Mouse (Mus musculus): ENCODE results near the gene Dlg3. TPM values are rescaled to one million over a fixed set of nuclear protein-coding genes. Genes with fewer than 3 reads are reported as not detected.

The Dlg3 gene
- polyA plus RNA-seq (2015; fragmentation: Illumina TruSeq; extraction: RNeasy Lipid Tissue Mini Kit (QIAGEN cat#74804); ENCODE audit: insufficient read depth, low replicate concordance): 10.6 TPM

DNA sequence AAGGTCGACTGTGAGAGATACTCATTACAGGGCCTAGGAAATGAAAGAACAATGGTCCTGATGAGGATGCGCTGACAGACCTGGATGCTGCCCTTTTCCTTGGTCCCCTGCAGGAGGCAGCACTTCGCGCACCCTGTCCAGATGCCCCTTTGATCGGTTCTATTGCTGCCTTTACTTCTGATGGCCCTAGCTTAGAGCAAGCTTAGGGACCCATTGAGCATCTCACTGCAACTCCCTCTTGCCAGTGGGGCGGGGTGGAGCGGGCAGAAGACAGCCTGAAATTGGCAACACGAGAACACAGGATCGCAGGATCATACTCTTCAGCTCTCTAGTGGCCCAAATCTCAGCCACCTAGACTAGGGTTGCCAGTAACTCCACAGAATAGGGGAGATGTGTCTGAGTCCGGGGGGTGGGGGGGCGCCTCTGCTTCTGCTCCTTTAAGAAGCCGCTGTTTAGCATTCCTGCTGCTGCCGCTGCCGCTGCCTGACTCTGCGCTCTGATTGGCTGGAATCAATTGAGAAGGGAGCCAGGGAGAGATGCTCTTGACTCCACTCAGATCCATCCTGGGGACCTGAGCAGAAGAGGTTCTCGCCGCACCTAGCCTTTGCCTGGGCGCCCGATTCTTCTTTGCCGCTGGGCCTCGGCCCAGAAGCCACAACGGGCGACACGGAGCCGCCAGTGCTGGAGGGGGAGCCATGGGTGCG, at the start of gene Dlg3:
Gene Dlg3 (plus strand): TSS at position 542 of the 704 bp plus-strand sequence.

DNA sequence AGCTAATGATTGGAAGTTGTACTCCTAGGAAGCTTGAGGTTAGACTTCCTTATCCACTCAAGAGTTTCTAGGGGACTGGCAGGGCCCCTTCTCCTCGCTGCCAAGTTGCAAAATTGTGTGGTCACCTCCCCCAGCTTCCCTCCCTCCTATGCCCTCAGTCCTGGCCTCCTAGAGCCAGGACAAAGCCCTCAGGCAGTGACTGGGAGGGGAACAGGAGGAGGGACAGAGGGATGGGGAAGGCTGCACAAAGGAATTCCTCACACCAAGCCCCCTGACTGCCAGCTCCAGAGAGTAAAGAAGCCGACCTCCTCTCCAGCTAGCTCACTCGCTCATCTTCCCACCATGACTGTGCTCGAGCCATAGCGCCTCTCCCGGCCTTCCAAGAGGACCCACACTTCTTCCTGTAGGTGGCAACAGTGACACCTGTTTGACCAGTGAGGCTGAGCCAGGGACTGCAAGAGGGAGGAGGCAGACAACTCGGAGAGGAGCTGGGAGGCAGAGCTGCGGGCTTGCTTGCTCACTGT, 37.8 kb upstream of the Dlg3 start, which contains the start of gene Gdpd2:
Gene Gdpd2 (plus strand): TSS at position 209 of the 524 bp plus-strand sequence.

Other genes starting within 250 kb of the Dlg3 start
- gene Dgat2l6, start 242.9 kb upstream of the Dlg3 start, polyA plus RNA-seq (2015; fragmentation: Illumina TruSeq; extraction: RNeasy Lipid Tissue Mini Kit (QIAGEN cat#74804); ENCODE audit: insufficient read depth, low replicate concordance): not detected
- not detected for gene Awat1, start 195.5 kb upstream of the Dlg3 start, polyA plus RNA-seq (2015; fragmentation: Illumina TruSeq; extraction: RNeasy Lipid Tissue Mini Kit (QIAGEN cat#74804); ENCODE audit: insufficient read depth, low replicate concordance)
- gene P2ry4, start 172.9 kb upstream of the Dlg3 start, polyA plus RNA-seq (2015; fragmentation: Illumina TruSeq; extraction: RNeasy Lipid Tissue Mini Kit (QIAGEN cat#74804); ENCODE audit: insufficient read depth, low replicate concordance): not detected
- not detected for gene Arr3, start 162.2 kb upstream of the Dlg3 start, polyA plus RNA-seq (2015; fragmentation: Illumina TruSeq; extraction: RNeasy Lipid Tissue Mini Kit (QIAGEN cat#74804); ENCODE audit: insufficient read depth, low replicate concordance)
- 6.6 TPM for gene Kif4, start 142.0 kb upstream of the Dlg3 start, polyA plus RNA-seq (2015; fragmentation: Illumina TruSeq; extraction: RNeasy Lipid Tissue Mini Kit (QIAGEN cat#74804); ENCODE audit: insufficient read depth, low replicate concordance)
- gene Pdzd11, start 141.2 kb upstream of the Dlg3 start, polyA plus RNA-seq (2015; fragmentation: Illumina TruSeq; extraction: RNeasy Lipid Tissue Mini Kit (QIAGEN cat#74804); ENCODE audit: insufficient read depth, low replicate concordance): 40.2 TPM
- 204 TPM for gene Gdpd2, start 37.8 kb upstream of the Dlg3 start, polyA plus RNA-seq (2015; fragmentation: Illumina TruSeq; extraction: RNeasy Lipid Tissue Mini Kit (QIAGEN cat#74804); ENCODE audit: insufficient read depth, low replicate concordance)